Mouse (Mus musculus) small intestine, adult 2 months (tissue): Measurements from ENCODE around the gene Gm20388. TPM values are rescaled to one million over a fixed set of nuclear protein-coding genes. Genes with fewer than 3 reads are reported as not detected.

Source experiments
- H3K27ac ChIP-seq: fragments of 200-500 bp; 2 replicates; pipeline ENCODE4 v1.5.1; 2012; ENCODE audit warnings: low read depth, low read length, control low read depth, inconsistent platforms; ENCODE audit not compliant: insufficient read depth
- H3K27me3 ChIP-seq: fragments of 200-500 bp; 2 replicates; pipeline ENCODE4 v1.6.1; 2012; ENCODE audit warnings: mild to moderate bottlenecking, moderate library complexity, low read length, inconsistent platforms; ENCODE audit not compliant: control insufficient read depth, insufficient read depth
- H3K36me3 ChIP-seq: fragments of 200-500 bp; 2 replicates; pipeline ENCODE4 v1.6.1; 2012; ENCODE audit warnings: mild to moderate bottlenecking, low read length, control low read depth, inconsistent platforms; ENCODE audit not compliant: control insufficient read depth, insufficient read depth
- H3K4me1 ChIP-seq: fragments of 200-500 bp; 2 replicates; pipeline ENCODE4 v1.6.1; 2012; ENCODE audit warnings: low read length, inconsistent platforms, mixed read lengths; ENCODE audit not compliant: control insufficient read depth, insufficient read depth, insufficient read length
- H3K4me3 ChIP-seq: fragments of 200-500 bp; 2 replicates; pipeline ENCODE4 v1.5.1; 2012; ENCODE audit warnings: low read depth, mild to moderate bottlenecking, control low read depth, inconsistent platforms, low read length, moderate library complexity
- CTCF ChIP-seq: fragments of 200-500 bp; IDR thresholded peaks from 2 replicates; pipeline ENCODE4 v1.5.1; 2012; ENCODE audit warnings: low read depth, mild to moderate bottlenecking, control low read depth, inconsistent platforms, low read length, moderate library complexity, mixed read lengths; ENCODE audit not compliant: insufficient replicate concordance, insufficient read length; ENCODE audit errors: extremely low read depth
- POLR2A ChIP-seq: fragments of 200-500 bp; IDR thresholded peaks from 2 replicates; pipeline ENCODE4 v1.6.1; 2012; ENCODE audit warnings: low read depth, mild to moderate bottlenecking, control low read depth, inconsistent platforms, low read length, moderate library complexity
- WGBS: fragments of 180-500 bp; shearing (Covaris S2); methylation state at CpG from one replicate; pipeline ENCODE4 v1.1.7; 2018; 5-methylcytosine and 5-hydroxymethylcytosine counted together
- polyA plus RNA-seq: library from polyadenylated mRNA; depleted of rRNA; stranded (reverse); fragments of >200 nt; gene quantifications from 2 replicates; pipeline ENCODE4 v1.2.3, GENCODE M21; 2012

The Gm20388 gene
- polyA plus RNA-seq, 1 experiment: 37.3 TPM

DNA sequence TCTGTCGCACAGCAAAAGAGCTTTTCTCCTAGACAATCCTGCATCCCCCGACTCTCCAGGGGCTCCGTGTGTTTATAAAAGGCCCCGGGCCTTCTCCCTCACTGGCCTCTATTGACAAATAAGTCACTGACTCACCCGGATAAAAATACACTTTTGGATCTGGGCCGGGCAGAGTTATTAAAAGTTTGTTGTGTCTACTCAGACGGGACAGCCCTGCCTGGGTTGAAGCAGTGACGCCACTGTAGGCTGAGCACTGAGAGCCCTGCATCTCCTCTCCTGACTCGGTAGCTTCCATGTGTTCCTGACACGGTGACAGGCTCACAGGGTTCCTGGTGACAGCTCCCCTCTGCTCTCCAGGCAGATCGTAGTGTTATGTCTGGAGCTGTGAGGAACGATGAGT lies 1241.8 kb downstream of the Gm20388 start:
- WGBS: 55% methylated on average over 12 of the region's 12 CpGs
- Histone ChIP-seq H3K36me3 (no peaks in the 10 kb centered on the region), H3K27ac (no peak overlapping the region), H3K4me3 (no peak overlapping the region), H3K27me3 (no peaks in the 10 kb centered on the region), H3K4me1 (no peaks in the 10 kb centered on the region)
- no peak for TF ChIP-seq CTCF
- TF ChIP-seq POLR2A: no peak

GRCm38 (mm10) chr8:121156990-121157491 lies 1246.4 kb downstream of the Gm20388 start:
- Histone ChIP-seq H3K27me3 (no peaks in the 10 kb centered on the region), H3K27ac (no peak overlapping the region), H3K4me3 (no peak overlapping the region), H3K36me3 (no peaks in the 10 kb centered on the region), H3K4me1 (no peaks in the 10 kb centered on the region)
- TF ChIP-seq POLR2A (no peak), CTCF (no peak)
- 82% methylated on average over 7 of the region's 7 CpGs for WGBS

GRCm38 (mm10) chr8:121158812-121159211 lies 1248.2 kb downstream of the Gm20388 start:
- 58% methylated on average over 13 of the region's 13 CpGs for WGBS
- TF ChIP-seq CTCF (no peak), POLR2A (no peak)
- H3K27ac ChIP-seq: no peak overlapping the region

DNA sequence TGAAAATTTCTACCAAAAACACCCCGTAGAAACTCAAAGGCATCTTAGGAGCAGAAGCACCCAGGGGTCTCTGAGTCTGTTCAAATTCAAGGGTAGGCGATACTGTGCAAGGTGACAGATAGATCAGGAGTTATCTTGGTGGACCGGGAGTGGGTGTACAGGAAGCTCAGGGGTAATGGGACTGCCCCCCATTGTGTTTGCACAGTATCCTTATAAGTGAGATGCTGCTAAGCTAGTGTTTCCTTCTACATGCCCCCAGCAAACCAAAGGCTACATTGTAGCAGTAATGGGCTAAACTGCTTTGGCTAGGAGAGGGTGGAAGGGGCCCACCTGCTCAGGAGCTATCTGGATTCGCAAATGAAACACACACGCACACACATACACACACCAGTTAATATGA lies 1250.8 kb downstream of the Gm20388 start:
- Histone ChIP-seq H3K27me3 (no peaks in the 10 kb centered on the region), H3K36me3 (no peaks in the 10 kb centered on the region), H3K4me3 (no peak overlapping the region), H3K27ac (no peak overlapping the region), H3K4me1 (no peaks in the 10 kb centered on the region)
- 89% methylated on average over 5 of the region's 5 CpGs for WGBS
- no peak for TF ChIP-seq POLR2A
- TF ChIP-seq CTCF: no peak

More at GRCm38 (mm10) chr8:121158812-121159211, 1248.2 kb downstream of the Gm20388 start:
- H3K4me3 ChIP-seq: no peak overlapping the region
- H3K27me3 ChIP-seq: no peaks in the 10 kb centered on the region
- no peaks in the 10 kb centered on the region for H3K4me1 ChIP-seq
- no peaks in the 10 kb centered on the region for H3K36me3 ChIP-seq

GRCm38 (mm10) chr8:121162413-121162812 lies 1251.8 kb downstream of the Gm20388 start:
- Histone ChIP-seq H3K27me3 (no peaks in the 10 kb centered on the region), H3K4me3 (no peak overlapping the region), H3K27ac (no peak overlapping the region), H3K36me3 (no peaks in the 10 kb centered on the region), H3K4me1 (no peaks in the 10 kb centered on the region)
- WGBS: 77% methylated on average over 4 of the region's 4 CpGs
- TF ChIP-seq CTCF: no peak
- no peak for TF ChIP-seq POLR2A

DNA sequence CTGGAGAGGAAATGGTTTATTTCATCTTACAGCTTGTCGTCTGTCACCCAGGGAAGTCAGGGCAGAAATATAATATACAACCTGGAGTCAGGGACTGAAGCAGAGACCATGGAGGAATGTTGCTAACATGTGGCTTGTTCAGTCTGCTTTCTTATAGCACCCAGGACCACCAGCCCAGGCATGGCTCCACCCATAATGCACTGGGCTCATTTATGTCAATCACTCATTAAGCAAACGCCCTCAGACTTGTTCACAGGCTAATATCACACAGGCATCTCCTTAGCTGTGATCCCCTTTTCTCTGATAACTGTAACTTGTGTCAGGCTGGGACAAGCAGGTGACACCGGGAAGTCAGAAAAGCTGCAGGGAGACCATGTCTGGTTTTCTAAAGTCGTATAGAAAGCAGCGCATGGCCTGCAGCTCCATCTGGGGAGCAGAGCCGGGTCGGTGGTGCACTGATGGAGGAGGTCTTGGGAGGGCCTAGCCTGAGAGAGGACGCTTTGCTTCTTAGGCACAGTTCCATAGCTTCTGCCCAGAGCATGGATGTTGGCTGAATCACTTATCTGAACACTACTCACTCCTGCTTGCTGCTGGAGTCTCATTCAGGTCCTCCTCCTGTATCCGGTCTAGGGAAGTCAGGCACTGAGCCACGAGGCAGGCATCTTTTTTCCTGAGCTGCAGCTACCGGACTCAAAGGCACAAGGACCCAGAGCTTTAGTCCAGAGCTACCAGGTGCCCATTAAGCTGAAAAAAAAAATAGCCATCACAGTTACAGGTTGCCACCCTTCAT lies 1252.5 kb downstream of the Gm20388 start:
- no peak overlapping the region for H3K4me3 ChIP-seq
- H3K36me3 ChIP-seq: no peaks in the 10 kb centered on the region
- H3K4me1 ChIP-seq: no peaks in the 10 kb centered on the region
- H3K27me3 ChIP-seq: no peaks in the 10 kb centered on the region
- 76% methylated on average over 11 of the region's 11 CpGs for WGBS
- H3K27ac ChIP-seq: no peak overlapping the region
- TF ChIP-seq CTCF: no peak
- no peak for TF ChIP-seq POLR2A

DNA sequence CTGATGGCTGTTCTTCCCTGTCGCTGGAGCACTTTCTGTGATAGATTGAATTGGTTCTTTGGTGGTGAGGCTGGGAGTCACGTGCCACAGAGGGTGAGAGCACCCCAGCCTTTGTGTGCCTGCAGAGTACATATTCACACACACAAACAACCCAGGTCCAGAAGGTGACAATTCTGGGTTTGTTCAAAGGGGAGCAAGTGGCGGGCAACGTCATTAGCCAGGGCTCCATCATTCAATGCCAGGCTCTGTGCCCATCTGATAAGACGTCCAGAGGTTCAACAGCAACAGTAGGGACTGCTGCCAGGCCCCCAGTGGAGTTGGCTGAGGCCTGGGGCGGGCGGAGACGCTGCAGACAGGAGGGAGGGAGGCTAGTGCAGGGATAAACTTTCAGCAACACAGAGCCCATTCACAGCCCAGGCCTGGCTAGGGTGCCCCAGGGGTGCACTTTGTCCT lies 1253.4 kb downstream of the Gm20388 start:
- no peaks in the 10 kb centered on the region for H3K36me3 ChIP-seq
- H3K4me3 ChIP-seq: no peak overlapping the region
- H3K27ac ChIP-seq: no peak overlapping the region
- no peaks in the 10 kb centered on the region for H3K4me1 ChIP-seq
- no peak for TF ChIP-seq POLR2A
- no peak for TF ChIP-seq CTCF
- no peaks in the 10 kb centered on the region for H3K27me3 ChIP-seq
- 15% methylated on average over 8 of the region's 8 CpGs for WGBS
